Mouse (Mus musculus) intestine, embryonic 16.5 days (tissue): ENCODE results near the gene F3. TPM values are rescaled to one million over a fixed set of nuclear protein-coding genes. Genes with fewer than 3 reads are reported as not detected.

ENCODE experiments used
- ATAC-seq: fragments of 200-750 bp; cut with Nextera tagmentation; 2 replicates; pipeline ENCODE4 v1.8.0; 2017; ENCODE audit warnings: moderate TSS enrichment, moderate library complexity
- H3K27ac ChIP-seq: fragments of 300-500 bp; sonication (generic); 2 replicates; pipeline ENCODE4 v1.5.1; 2014; ENCODE audit warnings: mild to moderate bottlenecking, low read length
- H3K27me3 ChIP-seq: fragments of 300-500 bp; sonication (generic); replicated peaks from 2 replicates; pipeline ENCODE4 v1.6.1; 2014; ENCODE audit warnings: low read length, control low read depth, mixed read lengths; ENCODE audit not compliant: control insufficient read depth, insufficient read depth
- H3K36me3 ChIP-seq: fragments of 300-500 bp; sonication (generic); 2 replicates; pipeline ENCODE4 v1.6.1; 2014; ENCODE audit warnings: low read length, control low read depth; ENCODE audit not compliant: control insufficient read depth, insufficient read depth
- H3K4me1 ChIP-seq: fragments of 300-500 bp; sonication (generic); 2 replicates; pipeline ENCODE4 v1.6.1; 2014; ENCODE audit warnings: low read length, control low read depth, mixed read lengths; ENCODE audit not compliant: control insufficient read depth, insufficient read depth
- H3K4me2 ChIP-seq: fragments of 300-500 bp; sonication (generic); 2 replicates; pipeline ENCODE4 v1.6.1; 2014; ENCODE audit warnings: low read depth, low read length, control low read depth
- H3K4me3 ChIP-seq: fragments of 300-500 bp; sonication (generic); 2 replicates; pipeline ENCODE4 v1.5.1; 2014; ENCODE audit warnings: mild to moderate bottlenecking, low read length
- H3K9ac ChIP-seq: fragments of 300-500 bp; sonication (generic); 2 replicates; pipeline ENCODE4 v1.6.1; 2014; ENCODE audit warnings: low read depth, low read length
- H3K9me3 ChIP-seq: fragments of 300-500 bp; sonication (generic); 2 replicates; pipeline ENCODE4 v1.6.1; 2016; ENCODE audit warnings: low read length, control low read depth; ENCODE audit not compliant: control insufficient read depth
- WGBS: fragments of 180-500 bp; shearing (Covaris S2); extraction: QIAGEN DNeasy Blood & Tissue Kit; methylation state at CpG from one replicate; pipeline ENCODE4 v1.1.7; 2014; 5-methylcytosine and 5-hydroxymethylcytosine counted together
- polyA plus RNA-seq: library from polyadenylated mRNA; unstranded; fragments of >200 nt; fragmentation: Nextera tagmentation; extraction: Ambion mirVana; gene quantifications from 2 replicates; pipeline ENCODE4 v1.2.1, GENCODE M21; 2015

The F3 gene
- polyA plus RNA-seq, 1 experiment from 2014 or later, result 28.6 TPM

- H3K4me1 ChIP-seq, result no peaks in the 10 kb centered on the region
- no peak for ATAC-seq
- 83% methylated on average over 7 of the region's 7 CpGs for WGBS
- no peak overlapping the region for H3K4me2 ChIP-seq
- H3K9me3 ChIP-seq, result no peaks in the 10 kb centered on the region
- no peak overlapping the region for H3K27ac ChIP-seq
- 0 out of 2 replicates have a peak, but pooled peaks cover 3% of the 10 kb centered on the region for H3K27me3 ChIP-seq
- H3K9ac ChIP-seq, result no peak overlapping the region
- no peak overlapping the region for H3K4me3 ChIP-seq
- no peaks in the 10 kb centered on the region for H3K36me3 ChIP-seq
Measured at GRCm38 (mm10) chr3:121703155-121703879, 20.0 kb upstream of the F3 start.

GRCm38 (mm10) chr3:121703880-121704243 lies 19.5 kb upstream of the F3 start:
- H3K27ac ChIP-seq, result no peak overlapping the region
- no peak overlapping the region for H3K4me3 ChIP-seq
- no peak overlapping the region for H3K4me2 ChIP-seq
- no peaks in the 10 kb centered on the region for H3K9me3 ChIP-seq
- H3K27me3 ChIP-seq, result 0 out of 2 replicates have a peak, but pooled peaks cover 3% of the 10 kb centered on the region
- no peak overlapping the region for H3K9ac ChIP-seq
- 62% methylated on average over 3 of the region's 3 CpGs for WGBS
- no peaks in the 10 kb centered on the region for H3K4me1 ChIP-seq
- no peak for ATAC-seq
- H3K36me3 ChIP-seq, result no peaks in the 10 kb centered on the region

GRCm38 (mm10) chr3:121706087-121706486 lies 17.2 kb upstream of the F3 start:
- H3K9me3 ChIP-seq, result no peaks in the 10 kb centered on the region
- ATAC-seq, result no peak
- no peak overlapping the region for H3K27ac ChIP-seq
- H3K4me3 ChIP-seq, result no peak overlapping the region
- H3K9ac ChIP-seq, result no peak overlapping the region
- H3K4me2 ChIP-seq, result no peak overlapping the region
- H3K4me1 ChIP-seq, result no peaks in the 10 kb centered on the region
- WGBS, result 56% methylated on average over 5 of the region's 5 CpGs
- H3K27me3 ChIP-seq, result peaks cover 11% of the 10 kb centered on the region; the same call in 1 of the 2 replicates
- no peaks in the 10 kb centered on the region for H3K36me3 ChIP-seq

- no peak overlapping the region for H3K27ac ChIP-seq
- H3K27me3 ChIP-seq, result peaks cover 11% of the 10 kb centered on the region; the same call in 1 of the 2 replicates
- no peaks in the 10 kb centered on the region for H3K36me3 ChIP-seq
- H3K9me3 ChIP-seq, result no peaks in the 10 kb centered on the region
- no peaks in the 10 kb centered on the region for H3K4me1 ChIP-seq
- H3K4me2 ChIP-seq, result no peak overlapping the region
- 84% methylated on average over 4 of the region's 4 CpGs for WGBS
- no peak overlapping the region for H3K4me3 ChIP-seq
- ATAC-seq, result no peak
- no peak overlapping the region for H3K9ac ChIP-seq
Measured at GRCm38 (mm10) chr3:121707106-121707505, 16.2 kb upstream of the F3 start.

GRCm38 (mm10) chr3:121710894-121711531 lies 12.3 kb upstream of the F3 start:
- no peak overlapping the region for H3K9ac ChIP-seq
- H3K36me3 ChIP-seq, result no peaks in the 10 kb centered on the region
- no peak overlapping the region for H3K4me2 ChIP-seq
- no peak for ATAC-seq
- no peaks in the 10 kb centered on the region for H3K9me3 ChIP-seq
- 84% methylated on average over 7 of the region's 7 CpGs for WGBS
- peaks cover 11% of the 10 kb centered on the region; the same call in 1 of the 2 replicates for H3K27me3 ChIP-seq
- H3K4me3 ChIP-seq, result no peak overlapping the region
- peaks cover 10% of the 10 kb centered on the region for H3K4me1 ChIP-seq
- no peak overlapping the region for H3K27ac ChIP-seq

- Histone ChIP-seq H3K4me2 (no peak overlapping the region), H3K4me1 (peaks cover 10% of the 10 kb centered on the region), H3K9me3 (no peaks in the 10 kb centered on the region), H3K4me3 (no peak overlapping the region), H3K36me3 (no peaks in the 10 kb centered on the region), H3K27me3 (peaks cover 11% of the 10 kb centered on the region; the same call in 1 of the 2 replicates), H3K9ac (no peak overlapping the region), H3K27ac (no peak overlapping the region)
- no peak for ATAC-seq
- WGBS, result 52% methylated on average over 4 of the region's 4 CpGs
Measured at GRCm38 (mm10) chr3:121712222-121712621, 11.1 kb upstream of the F3 start.

- H3K27ac ChIP-seq, result no peak overlapping the region
- H3K9me3 ChIP-seq, result no peaks in the 10 kb centered on the region
- H3K9ac ChIP-seq, result no peak overlapping the region
- H3K4me3 ChIP-seq, result no peak overlapping the region
- H3K36me3 ChIP-seq, result no peaks in the 10 kb centered on the region
- H3K27me3 ChIP-seq, result peaks cover 19% of the 10 kb centered on the region
- peak overlapping the region; percentile 10 for H3K4me2 ChIP-seq
- H3K4me1 ChIP-seq, result peaks cover 10% of the 10 kb centered on the region
- ATAC-seq, result peak; percentile 89
- 31% methylated on average over 17 of the region's 17 CpGs for WGBS
Measured at GRCm38 (mm10) chr3:121713151-121713701, 10.1 kb upstream of the F3 start.

GRCm38 (mm10) chr3:121713816-121714215 lies 9.5 kb upstream of the F3 start:
- Histone ChIP-seq H3K36me3 (no peaks in the 10 kb centered on the region), H3K27ac (no peak overlapping the region), H3K4me2 (no peak overlapping the region), H3K9ac (no peak overlapping the region), H3K27me3 (peaks cover 20% of the 10 kb centered on the region), H3K4me3 (no peak overlapping the region), H3K9me3 (no peaks in the 10 kb centered on the region), H3K4me1 (peaks cover 10% of the 10 kb centered on the region)
- peak; percentile 27 for ATAC-seq
- WGBS, result 69% methylated on average over 8 of the region's 8 CpGs

GRCm38 (mm10) chr3:121714461-121714860 lies 8.9 kb upstream of the F3 start:
- WGBS, result 48% methylated on average over 2 of the region's 2 CpGs
- H3K4me1 ChIP-seq, result peaks cover 10% of the 10 kb centered on the region
- H3K9me3 ChIP-seq, result no peaks in the 10 kb centered on the region
- H3K27ac ChIP-seq, result no peak overlapping the region
- ATAC-seq, result no peak
- no peaks in the 10 kb centered on the region for H3K36me3 ChIP-seq
- H3K27me3 ChIP-seq, result peaks cover 21% of the 10 kb centered on the region
- no peak overlapping the region for H3K4me2 ChIP-seq
- no peak overlapping the region for H3K9ac ChIP-seq
- no peak overlapping the region for H3K4me3 ChIP-seq
